Mouse (Mus musculus) kidney, adult 11 months (tissue): ENCODE measurements around the gene Ptprj.
A peak's percentile ranks its signal among the peaks of the same experiment; 100 is the strongest.

Source experiments
- DNase-seq: peaks from one replicate; pipeline ENCODE4 v3.0.0; 2022

Ptprj gene

DNA sequence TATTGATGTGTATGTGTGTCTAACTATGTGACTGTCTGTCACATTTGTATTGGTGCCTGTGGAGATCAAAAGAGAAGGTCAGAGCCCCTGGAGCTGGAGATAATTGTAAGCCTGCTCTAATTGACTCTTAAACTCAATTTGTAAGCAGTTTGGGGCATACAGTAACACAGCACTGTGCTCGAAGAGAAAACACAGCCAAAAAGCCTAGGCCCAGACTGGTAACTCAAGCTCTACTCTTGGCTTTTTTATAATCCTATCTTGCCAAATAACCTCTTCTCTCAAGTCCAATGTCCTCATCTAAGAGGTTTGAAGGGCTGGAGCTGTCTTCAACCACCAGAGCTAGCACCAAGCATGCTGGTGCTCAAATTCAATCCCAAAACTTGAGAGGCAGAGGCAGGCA is 3.5 kb downstream of the Ptprj start:
- no peak for DNase-seq

DNA sequence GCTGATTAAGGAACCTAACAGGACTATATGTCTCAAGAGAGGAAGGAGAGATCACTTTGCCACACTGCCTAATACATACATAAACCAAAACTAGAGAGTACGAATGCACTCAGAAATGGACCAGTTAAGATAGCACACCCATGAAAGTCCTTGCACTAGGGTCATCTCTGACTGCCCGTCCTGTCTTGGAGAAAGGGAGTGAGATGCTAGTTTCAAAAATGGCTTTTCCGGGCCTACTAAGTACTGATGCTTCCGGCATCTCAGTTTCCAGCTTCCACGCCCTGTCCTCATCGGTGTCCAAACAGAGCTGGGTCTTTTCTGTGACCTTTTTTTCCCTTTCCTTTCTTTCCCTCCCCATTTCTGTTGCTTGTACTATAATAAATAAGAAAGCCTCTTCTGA is 4.0 kb downstream of the Ptprj start:
- no peak for DNase-seq

DNA sequence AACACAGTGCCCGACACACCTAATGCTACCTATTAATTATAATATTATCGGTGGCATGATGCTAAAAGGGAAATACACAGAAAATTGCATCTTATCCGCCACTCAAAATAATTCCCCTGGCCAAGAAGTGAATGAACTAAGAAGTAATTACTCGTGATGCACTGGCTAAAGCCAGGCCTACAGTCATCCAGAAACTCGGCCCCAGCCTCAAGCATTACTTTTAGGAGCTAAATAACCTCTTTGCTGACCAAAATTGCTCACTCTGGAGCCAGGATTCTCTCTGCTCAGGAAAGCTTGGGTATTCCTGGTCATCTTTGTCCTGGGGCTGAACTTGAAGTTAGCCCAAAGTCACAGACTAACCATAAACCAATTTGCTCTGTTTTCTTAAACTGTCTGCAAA is 4.7 kb downstream of the Ptprj start:
- DNase-seq: no peak

DNA sequence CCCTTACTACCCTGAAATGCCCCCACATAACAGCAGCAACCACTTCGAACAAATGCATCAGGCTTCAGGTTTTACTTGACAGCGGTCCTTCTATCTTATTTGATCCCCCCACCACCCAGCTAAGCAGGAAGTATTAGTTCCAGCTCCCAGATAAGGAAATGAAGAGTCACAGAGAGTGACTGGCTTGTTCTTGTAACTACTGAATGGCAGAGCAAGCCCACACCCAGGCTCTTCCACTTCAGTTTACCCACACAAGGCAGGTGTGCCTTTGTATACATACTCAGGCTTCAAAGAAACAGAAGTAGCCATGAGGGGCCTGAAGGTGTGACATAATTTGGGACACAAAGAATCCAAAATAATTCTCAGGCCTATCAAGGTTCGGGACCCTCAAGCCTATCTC is 5.3 kb downstream of the Ptprj start:
- DNase-seq: peak; percentile 1

DNA sequence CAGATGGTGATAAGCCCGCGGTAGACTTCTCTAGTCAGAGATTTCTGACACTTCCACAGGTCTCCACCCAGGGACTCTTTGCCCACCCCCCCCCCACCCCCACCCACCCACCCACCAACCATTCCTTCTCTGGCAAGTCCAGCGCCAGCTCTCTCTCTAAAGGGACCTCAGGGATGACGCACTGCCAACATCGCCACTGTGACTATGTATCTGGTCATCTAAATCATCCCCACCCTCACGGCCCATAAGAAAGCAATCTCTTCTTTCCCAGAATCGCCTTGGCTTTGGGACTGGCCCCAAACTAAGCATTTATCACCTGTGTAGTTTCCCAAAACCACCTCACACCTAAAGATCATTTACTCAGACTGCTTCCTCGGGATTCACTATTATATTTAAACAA is 5.9 kb downstream of the Ptprj start:
- DNase-seq: no peak

DNA sequence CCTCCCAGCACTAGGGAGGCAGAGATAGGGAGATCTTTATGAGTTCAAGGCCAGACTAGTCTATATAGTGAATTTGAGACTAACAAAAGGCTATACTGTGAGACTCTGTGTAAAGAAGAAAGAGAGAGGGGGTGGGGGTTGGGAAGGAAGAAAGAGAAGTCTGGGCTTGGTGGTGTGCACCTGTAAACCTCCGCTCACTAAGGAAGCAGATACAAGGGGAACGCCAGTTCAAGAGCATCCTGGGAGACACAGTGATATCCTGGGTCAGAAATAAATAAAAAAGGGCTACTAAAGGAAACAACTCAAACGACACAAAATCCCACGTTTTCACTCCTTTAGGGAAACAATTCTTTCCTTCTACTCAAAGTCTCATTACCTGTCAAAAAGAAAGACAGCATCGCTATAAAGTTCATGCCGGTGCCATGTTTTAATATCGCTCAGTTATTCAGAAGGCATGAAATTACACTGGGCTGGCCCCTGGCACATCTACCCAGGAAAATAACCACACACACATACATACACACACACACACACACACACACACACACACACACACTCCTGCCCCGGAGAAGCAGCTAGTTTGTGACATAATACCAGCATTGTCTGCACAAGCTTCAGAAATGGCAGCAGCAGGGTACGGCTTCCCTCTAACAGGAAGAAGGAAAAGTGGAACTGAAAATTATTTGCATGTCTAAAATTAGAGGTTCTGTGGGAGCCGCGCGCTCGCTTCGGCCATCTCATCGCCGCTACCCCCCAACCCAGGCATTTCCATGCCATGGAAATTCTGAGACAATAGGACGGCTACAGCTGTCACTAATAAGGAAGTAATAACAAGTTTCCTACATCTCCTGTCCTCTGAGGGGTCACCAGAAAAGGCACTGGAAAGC is 6.6 kb downstream of the Ptprj start:
- no peak for DNase-seq

DNA sequence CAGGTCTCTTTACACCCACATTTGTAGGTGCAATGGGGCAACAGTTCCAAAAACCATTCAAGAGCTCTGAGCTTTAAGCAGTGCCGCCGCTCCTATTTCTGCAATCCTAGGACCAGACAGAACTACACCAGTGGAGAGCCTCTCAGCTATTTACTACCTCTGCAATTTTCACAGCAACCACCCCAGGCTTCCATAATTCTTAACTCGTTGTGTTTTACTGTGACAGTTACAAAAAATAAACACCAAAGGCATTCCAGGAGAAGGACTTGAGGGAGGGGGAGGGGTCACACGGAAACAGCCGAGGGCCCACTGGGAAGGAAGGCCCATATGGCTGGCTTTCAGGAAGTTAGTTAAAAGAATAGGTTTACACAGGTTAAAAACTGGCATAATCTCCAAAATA is 8.3 kb downstream of the Ptprj start:
- DNase-seq: peak; percentile 1

DNA sequence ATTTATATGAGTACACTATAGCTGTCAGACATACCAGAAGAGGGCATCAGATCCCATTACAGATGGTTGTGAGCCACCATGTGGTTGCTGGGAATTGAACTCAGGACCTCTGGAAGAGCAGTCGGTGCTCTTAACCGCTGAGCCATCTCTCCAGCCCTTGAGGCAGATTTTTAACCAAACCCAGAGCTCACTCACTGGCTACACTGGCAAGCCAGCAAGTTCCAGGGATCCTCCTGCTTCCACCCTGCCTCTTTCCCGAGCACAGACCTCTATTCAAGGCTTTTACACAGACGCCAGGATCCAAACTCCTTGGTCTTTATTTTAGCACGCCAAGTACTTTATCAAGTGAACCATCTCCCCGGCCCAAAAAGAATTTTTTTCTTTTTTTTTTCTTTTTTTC is 9.0 kb downstream of the Ptprj start:
- DNase-seq: peak; percentile 1

DNA sequence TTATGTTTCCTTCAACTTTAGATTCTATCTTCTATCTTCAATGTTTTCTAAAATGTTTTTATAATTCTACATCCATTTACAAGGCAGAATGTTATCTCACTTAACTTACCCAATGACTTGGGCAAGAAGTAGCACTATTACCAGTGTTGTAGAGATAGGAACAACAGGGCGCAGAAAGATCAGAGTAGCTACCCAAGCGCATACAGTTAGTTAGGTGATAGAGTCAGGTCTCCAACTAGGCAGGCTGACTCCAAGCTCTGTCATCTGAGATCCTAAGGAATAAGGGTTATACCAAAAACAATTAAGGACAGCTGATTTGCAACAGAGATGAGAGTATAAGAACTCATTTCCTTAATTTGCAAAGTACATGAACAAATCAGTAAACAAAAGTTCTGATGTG is 9.6 kb downstream of the Ptprj start:
- no peak for DNase-seq

DNA sequence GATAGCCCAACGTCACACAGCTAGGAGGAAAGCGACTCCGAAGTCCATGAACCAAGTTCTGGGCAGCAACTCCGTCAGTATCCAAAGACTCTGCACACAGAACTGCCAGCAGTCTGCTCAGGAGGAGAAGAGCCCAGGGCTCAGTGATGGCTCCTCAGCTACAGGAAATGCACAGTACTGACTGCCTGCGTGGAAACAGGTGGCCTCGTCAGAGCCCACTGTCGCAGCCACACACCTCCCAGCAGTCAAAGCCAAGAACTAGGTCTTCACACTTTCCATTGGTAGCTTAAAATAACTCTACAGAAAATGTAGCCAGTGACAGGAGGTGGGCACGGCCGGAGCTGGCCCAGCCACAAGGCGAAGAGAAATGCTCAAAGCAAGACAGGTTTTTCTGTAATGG is 10.2 kb downstream of the Ptprj start:
- DNase-seq: no peak

DNA sequence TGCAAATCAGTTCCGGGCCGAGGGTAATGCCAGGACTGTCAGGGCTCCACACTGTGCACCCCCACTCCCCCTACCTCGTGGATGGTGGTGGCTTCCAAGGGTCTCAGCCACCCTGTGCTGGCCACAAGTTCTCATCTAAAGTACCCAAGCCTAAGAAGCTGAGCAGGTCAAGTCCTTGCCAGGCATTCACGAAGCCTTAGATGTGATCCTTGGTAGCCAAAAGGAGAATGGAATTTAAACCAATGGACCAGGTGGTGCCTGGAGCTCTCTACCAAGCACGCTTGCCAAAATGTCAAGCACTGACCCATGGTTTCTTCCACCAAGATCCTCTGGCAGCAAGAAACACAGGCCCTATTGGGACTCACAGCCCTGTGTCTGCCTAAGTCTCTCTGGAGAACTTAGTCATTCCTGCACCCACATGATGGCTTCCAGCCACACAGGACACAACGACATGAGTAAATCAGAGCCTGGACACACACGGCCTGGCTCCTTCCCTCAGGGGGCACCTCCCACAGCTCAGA is 11.4 kb downstream of the Ptprj start:
- DNase-seq: peak; percentile 80

DNA sequence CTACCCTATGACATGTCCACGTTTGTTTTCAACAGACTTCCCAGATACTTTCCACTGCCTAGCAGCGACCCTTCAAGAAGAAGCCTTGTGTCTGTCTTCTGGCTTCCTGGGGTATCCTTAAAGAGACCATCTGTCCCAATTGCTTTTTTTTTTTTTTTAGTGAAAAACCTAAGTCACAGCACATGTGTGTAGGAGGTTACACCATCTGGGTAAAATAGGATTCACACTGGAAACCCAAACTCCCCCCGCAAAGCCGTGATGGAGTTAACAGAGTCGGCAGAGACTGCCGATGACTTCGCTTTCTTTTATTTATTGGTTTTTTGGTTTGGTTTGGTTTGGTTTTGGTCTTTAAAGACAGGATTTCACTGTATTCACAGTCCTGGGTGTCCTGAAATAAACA is 12.4 kb downstream of the Ptprj start:
- no peak for DNase-seq

DNA sequence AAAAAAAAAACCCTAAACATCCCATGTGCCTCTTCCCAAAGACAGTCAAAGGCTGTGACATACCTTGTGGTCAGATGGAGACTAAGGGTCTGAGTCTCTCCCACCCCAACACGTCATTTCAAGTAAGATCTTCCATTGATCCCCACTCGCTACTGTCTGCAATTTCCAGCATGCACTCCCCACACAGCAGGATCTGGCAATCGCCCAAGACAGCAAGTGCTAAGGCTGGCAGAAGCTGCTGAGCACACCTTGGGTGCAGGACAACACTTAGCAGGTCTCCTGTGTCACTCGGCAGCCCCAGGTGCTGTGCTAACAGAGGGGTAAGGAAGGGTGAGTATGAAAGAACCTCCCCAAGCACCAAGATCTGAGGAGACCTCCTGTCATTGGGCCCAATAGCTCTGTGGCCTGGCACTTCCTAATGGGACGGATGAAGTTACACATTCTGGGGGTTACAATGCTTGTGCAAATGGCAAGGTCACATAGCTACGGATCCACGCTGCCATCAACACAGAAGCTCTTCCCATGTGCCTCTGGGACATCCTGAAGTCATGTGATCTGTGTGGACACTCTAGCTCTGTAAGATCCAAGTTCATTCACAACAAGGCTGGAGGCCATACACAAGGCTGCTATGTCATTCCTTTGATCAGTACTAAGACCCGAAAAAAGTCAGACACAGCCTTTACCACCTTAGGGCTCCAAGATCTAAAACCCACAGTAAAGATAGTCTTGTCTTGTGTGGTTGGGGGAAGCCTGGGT is 13.5 kb downstream of the Ptprj start:
- peak; percentile 67 for DNase-seq

DNA sequence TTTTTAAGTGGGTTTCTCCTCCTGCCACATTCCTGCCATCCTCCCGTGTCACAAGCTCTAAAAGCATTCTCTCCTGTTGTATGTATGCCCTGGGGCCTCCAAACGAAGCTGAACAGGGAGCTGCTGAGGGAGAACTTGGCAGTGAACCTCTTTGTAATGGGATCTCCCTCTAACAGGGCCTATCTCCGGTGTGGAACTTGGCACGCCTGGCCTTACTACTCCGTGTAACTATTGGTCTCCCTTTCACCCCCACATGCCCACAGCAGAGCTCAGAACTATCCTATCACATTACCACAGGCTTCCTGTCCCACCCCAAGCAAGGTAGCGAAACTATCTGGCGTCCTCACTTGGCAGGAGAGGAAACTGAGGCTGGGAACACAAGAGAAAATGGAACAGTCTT is 14.4 kb downstream of the Ptprj start:
- DNase-seq: no peak

DNA sequence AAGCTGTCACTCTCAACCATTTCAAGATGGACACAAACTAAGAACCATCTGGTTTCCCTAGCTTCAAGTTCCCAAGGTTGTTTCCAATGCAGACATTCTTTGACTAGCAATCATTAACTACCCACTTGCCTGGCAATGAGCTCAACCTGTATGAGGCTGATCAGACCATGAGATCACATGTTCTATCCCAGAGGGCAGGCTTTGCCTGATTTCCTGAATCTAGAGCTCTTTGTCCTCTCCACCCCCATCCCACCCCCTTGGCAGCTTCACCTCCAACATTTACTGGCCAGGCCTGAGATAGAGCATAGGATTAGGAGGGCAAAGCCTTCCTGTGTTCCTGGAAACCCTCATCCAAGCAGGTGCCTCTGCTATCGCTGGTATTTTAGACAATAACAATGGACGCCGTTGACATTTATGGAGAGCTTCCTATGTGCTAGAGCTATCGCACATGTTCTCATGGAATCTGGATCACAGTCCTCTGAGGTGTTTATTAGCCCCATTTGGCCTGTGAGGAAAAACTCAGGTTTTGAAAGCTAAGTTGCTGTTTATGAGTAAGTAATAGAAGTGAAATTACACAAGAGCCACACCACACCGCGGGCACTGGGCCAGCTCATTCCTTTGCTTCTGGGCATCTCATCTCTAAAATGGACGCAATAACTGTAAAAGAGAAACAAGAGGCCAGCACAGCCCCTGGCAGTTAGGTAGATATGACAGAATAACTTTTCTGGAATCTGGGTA is 15.1 kb downstream of the Ptprj start:
- peak; percentile 93 for DNase-seq

DNA sequence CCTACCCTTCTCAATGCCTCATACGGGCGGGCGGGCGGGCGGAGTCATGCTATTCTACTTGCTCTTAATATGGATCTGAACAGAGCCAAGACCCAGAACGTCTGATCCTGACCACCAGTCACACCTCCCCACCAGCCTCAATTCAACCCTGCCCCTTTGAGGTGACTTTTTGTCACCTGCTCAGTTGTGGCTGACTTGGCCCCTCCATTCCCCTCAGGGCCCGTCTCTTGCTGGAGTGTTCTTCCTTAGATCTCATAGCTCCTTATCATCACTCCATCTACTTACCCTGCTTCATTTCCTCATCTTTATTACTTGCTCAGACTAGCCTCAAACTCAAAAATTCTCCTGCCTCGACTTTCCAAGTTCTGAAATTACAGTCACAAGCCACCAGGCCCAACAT is 15.9 kb downstream of the Ptprj start:
- DNase-seq: no peak

DNA sequence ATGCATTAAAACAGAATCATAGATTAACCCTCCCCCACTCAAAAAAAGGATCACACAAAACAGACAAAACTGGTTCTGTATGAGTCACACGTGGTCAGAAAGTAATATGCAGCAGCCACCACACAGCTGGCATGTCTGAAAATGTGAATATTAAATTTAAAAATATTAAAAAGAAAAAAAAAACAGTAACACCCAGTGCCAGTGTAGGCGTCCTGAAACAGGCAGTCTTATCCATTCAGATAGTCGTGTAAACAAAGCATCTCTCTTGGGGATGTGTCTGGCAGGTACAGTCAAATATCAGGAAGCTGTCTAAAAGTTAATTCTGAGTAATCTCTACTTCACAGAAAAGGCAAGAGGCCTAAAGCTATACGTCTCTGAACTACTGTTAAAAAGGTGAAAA is 17.3 kb downstream of the Ptprj start:
- no peak for DNase-seq

DNA sequence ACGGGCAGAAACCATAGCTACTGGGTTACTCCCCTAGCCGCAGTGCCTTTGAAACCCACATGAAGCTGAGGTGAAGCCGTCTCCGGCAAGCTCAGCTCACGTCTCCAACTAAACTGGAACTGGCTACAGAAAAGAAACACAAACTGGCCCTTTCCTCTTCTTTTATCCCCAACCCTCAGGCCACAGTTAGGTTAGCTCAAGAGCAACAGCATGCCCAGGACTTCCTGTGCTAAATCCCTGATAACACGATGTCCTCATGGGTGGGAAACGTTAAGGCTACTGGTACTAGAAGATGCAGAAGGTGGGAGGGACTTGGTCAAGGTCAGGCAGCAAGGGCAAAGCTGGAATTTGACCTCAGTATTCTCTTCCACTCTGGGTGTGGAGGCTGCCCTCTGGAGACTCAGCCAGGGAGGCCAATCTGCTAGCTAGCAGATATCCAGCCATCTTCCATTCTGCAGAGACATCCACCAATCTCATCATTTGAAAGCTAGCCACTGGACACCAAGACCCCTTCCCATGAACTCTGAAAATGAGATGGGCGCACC is 18.2 kb downstream of the Ptprj start:
- no peak for DNase-seq

DNA sequence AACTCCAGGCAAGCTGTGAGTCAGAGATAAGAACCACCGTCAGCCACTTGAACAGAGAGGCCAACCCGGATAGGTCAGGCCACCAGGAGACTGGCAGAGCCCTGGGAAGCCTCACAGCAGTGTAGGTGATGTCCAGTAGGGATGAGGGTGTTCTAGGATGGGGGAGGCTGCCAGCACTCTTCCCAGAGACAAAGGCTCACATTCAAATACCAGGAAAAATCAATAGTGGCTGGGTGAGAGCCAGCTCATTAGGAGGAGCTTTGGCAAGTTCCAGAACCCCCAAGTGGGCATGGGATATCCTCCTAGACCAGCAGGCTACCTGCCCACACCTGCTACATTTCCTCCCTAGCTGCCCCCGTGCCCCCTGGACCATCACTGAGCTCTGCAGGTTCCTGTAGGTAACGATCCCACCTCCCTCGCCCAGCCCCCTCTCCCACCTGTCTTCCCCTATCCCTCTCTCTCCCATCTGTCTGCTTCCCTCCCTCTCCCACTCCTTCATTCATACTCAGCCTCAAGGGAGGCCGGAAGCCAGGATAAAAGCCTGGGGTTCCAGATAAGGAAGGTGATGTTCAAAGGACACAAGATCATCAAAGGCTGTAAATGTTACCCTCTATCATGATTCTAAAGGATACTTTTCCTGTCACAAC is 20.1 kb downstream of the Ptprj start:
- DNase-seq: no peak

DNA sequence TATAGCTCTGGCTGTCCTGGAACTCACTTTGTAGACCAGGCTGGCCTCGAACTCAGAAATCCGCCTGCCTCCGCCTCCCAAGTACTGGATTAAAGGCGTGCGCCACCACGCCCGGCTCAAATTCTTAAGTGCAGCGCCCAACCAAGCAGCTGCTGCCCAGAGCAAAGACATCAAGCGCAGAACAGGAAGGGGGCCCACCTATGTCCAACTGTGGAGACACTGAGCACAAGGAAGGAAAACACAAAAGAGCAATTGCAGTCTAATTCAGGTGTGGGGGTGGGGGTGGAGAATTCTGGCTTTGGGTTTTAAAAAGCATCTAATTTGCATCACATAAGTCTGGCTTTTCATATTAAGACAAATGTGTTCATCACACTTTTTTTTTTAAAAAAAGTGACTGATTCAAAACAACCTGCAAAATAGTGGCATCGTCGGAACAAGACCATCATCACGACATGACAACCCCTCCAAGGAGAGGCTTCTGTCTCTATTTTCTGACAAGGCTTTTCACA is 20.7 kb downstream of the Ptprj start:
- no peak for DNase-seq

DNA sequence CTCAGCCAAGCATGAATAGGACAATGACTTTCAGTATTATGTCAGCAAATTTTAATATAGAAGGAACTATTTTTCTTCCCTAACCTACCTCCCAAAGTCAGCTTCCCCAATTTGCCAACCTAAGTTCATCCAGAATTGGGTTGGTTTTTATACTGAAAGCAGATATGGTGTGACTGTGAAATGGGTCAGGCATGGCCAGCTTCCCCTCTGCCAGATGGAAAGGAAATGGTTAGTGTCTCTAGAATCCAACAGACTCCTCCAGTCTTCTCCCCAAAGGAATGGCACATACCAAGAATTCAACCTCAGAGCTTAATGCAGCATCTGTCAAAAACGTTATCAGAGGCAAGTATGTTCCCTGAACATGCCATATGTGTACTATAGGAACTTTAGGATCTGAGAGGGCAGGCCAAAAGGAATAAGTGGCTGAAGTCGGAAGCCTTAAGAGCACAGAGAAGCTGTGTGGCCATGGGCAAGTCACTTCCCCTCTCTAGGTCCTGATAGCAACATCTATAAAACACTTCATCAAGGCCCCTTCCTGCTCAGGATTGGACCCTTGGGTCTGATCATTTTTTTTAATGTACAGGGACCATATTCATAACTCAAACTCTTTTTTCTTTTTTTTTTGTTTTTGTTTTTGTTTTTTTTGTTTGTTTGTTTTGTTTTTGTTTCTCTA is 21.3 kb downstream of the Ptprj start:
- DNase-seq: no peak

DNA sequence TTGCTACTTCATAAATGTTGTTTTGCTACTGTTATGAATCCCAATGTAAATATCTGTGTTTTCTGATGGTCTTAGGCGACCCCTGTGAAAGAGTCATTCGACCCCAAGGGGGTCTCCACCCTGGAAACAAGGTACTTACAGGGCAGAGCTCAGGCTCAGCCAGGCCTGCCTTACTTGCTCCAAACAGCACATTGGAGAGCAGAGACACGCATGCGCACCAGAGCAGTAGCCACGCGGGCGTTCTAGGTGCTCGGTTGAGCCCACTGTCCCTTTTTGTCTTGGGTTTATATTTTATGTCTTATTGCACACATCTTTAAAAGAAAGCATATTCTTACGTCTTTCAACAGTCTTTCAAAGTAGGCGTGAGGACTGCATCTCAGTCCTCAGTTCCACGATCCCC is 22.1 kb downstream of the Ptprj start:
- DNase-seq: no peak
